Mouse (Mus musculus) lung, adult 2 months (tissue): Measurements from ENCODE around the gene Fxyd5.

Experiments
- CTCF ChIP-seq: fragments of 200-500 bp; IDR thresholded peaks from 2 replicates; pipeline ENCODE4 v1.5.1; 2011; ENCODE audit warnings: mild to moderate bottlenecking, low read length, control low read depth; ENCODE audit not compliant: insufficient read depth
- POLR2A ChIP-seq: fragments of 200-500 bp; IDR thresholded peaks from 2 replicates; pipeline ENCODE4 v1.6.1; 2011; ENCODE audit warnings: low read depth, mild to moderate bottlenecking, control low read depth, low read length, borderline replicate concordance; ENCODE audit errors: extremely low read depth

- TF ChIP-seq CTCF, result no peak
- no peak for TF ChIP-seq POLR2A
These were observed 15.9 kb upstream of the Fxyd5 start for GRCm38 (mm10) chr7:31058211-31058610.
